Mouse (Mus musculus): ENCODE data around the gene Gpbp1. TPM values are rescaled to one million over a fixed set of nuclear protein-coding genes. Genes with fewer than 3 reads are reported as not detected.

Gpbp1 gene
- polyA plus RNA-seq, 1 experiment from 2014 or later, result 113 TPM

GRCm38 (mm10) chr13:111509385-111509784, 19.5 kb upstream of the Gpbp1 start:
- no peak overlapping the region for H3K27ac ChIP-seq
- no peak overlapping the region for H3K4me3 ChIP-seq
- no peak overlapping the region for H3K4me2 ChIP-seq (replicated peaks)
- no peaks in the 10 kb centered on the region for H3K4me1 ChIP-seq
- H3K36me3 ChIP-seq, result no peaks in the 10 kb centered on the region
- H3K9ac ChIP-seq, result no peak overlapping the region
- no peaks in the 10 kb centered on the region for H3K27me3 ChIP-seq
- no peaks in the 10 kb centered on the region for H3K9me3 ChIP-seq
- WGBS, result 21% methylated on average over 5 of the region's 5 CpGs
- ATAC-seq (ENCODE audit: insufficient number of reproducible peaks, insufficient read depth, low FRiP score, low TSS enrichment), result no peak

DNA sequence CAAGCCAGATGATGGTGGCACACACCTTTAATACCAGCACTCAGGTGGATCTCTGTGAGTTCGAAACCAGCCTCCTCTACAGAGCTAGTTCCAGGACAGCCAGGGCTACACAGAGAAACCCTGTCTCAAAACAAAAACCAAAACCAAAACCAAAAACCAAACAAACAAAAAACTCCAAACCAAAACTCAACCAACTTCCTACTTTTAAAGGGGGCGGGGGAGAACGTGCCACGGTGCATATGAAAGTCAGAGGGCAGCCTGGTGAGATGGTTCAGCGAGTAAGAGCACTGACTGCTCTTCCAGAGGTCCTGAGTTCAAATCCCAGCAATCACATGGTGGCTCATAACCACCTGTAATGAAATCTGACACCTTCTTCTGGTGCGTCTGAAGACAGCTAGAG, 18.7 kb upstream of the Gpbp1 start:
- Histone ChIP-seq H3K9me3 (no peaks in the 10 kb centered on the region), H3K27me3 (no peaks in the 10 kb centered on the region), H3K9ac (no peak overlapping the region), H3K27ac (no peak overlapping the region), H3K4me3 (no peak overlapping the region), H3K4me1 (no peaks in the 10 kb centered on the region), H3K36me3 (no peaks in the 10 kb centered on the region), H3K4me2 (replicated peaks) (no peak overlapping the region)
- no peak for ATAC-seq (ENCODE audit: insufficient number of reproducible peaks, insufficient read depth, low FRiP score, low TSS enrichment)
- 68% methylated on average over 6 of the region's 6 CpGs for WGBS

DNA sequence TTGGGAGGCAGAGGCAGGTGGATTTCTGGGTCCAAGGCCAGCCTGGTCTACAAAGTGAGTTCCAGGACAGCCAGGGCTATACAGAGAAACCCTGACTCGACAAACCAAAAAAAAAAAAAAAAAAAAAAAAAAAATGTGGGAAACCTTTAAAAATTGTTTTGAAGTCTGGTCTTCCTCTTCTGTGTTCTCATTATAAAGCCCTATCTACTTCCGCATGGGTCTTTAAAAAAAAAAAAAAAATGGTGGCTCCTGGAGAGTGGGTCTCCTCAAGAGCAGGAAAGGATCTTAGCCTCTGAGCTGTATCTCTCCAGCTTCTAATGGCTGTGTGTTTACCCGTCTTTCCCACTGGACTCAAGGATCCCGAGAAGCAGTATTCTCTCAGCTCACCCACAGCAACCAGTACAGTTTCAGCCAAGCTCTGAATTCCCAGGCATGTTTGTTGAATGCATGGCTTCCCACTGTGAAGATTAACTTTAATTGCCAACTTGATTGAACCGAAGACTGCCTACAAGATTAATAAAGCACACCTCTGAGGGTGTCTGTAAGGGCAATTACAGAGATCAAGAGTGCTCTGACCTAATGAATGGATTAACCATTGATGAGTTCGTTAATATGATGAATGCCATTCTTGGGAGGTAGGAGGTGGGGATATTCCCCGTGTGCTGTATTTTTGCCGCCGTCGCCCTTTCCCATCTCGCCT, 4.6 kb upstream of the Gpbp1 start:
- Histone ChIP-seq H3K9ac (no peak overlapping the region), H3K27ac (no peak overlapping the region), H3K9me3 (no peaks in the 10 kb centered on the region), H3K4me3 (no peak overlapping the region), H3K4me2 (replicated peaks) (no peak overlapping the region), H3K27me3 (peaks cover 10% of the 10 kb centered on the region), H3K36me3 (no peaks in the 10 kb centered on the region), H3K4me1 (peaks cover 7% of the 10 kb centered on the region; the same call in 1 of the 2 replicates)
- ATAC-seq (ENCODE audit: insufficient number of reproducible peaks, insufficient read depth, low FRiP score, low TSS enrichment), result no peak
- 56% methylated on average over 11 of the region's 11 CpGs for WGBS

DNA sequence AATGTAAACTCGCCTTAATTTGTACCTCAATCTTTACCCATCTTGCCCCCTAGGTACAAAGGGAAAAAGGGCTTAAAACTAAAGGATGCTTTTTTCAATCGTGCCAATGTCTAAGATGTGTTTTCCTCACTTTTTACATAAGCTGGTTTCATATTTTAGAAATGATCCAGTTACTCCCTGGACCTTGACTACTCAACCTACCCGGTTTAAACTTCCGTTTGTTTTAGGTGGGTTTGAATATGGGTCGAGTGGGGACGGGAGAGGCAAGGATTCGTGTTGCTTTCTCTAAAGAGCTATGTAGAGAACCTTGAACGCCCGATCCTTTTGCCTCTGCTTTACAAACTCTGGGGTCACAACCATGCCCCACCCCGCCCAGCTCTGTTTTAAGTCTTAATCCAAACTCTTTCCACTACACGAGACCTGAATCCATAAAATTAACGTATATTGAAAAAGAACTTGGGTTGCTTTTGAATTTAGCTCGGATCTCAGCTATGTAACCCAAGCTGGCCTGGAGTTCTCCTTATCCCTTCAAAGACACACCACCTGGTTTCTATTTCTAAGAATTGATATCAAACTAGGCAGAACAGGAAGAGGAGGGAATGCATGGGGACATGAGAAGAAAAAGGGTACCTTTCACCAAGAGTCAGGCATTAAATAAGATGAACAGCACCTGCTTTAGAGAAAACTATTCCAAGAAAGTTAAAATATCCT, 1.3 kb upstream of the Gpbp1 start:
- peaks cover 7% of the 10 kb centered on the region; the same call in 1 of the 2 replicates for H3K4me1 ChIP-seq
- H3K27me3 ChIP-seq, result peaks cover 10% of the 10 kb centered on the region
- no peak for ATAC-seq (ENCODE audit: insufficient number of reproducible peaks, insufficient read depth, low FRiP score, low TSS enrichment)
- H3K4me3 ChIP-seq, result peak overlapping the region; percentile 93; the same call in 1 of the 2 replicates
- H3K27ac ChIP-seq, result no peak overlapping the region
- H3K4me2 ChIP-seq (replicated peaks), result peak overlapping the region; percentile 67
- no peak overlapping the region for H3K9ac ChIP-seq
- H3K9me3 ChIP-seq, result no peaks in the 10 kb centered on the region
- 15% methylated on average over 13 of the region's 13 CpGs for WGBS
- H3K36me3 ChIP-seq, result no peaks in the 10 kb centered on the region

- Histone ChIP-seq H3K4me1 (peaks cover 14% of the 10 kb centered on the region), H3K4me3 (peak overlapping the region; percentile 93), H3K36me3 (no peaks in the 10 kb centered on the region), H3K9me3 (no peaks in the 10 kb centered on the region), H3K9ac (peak overlapping the region; percentile 90), H3K27me3 (peaks cover 7% of the 10 kb centered on the region), H3K4me2 (replicated peaks) (peak overlapping the region; percentile 74; the same call in 1 of the 2 replicates), H3K27ac (peak overlapping the region; percentile 98)
- 0% methylated on average over 12 of the region's 33 CpGs for WGBS
- ATAC-seq (ENCODE audit: insufficient number of reproducible peaks, insufficient read depth, low FRiP score, low TSS enrichment), result peak; percentile 66; the same call in 1 of the 2 replicates
Measured at GRCm38 (mm10) chr13:111489502-111489801, 459 bp downstream of the Gpbp1 start.

- Histone ChIP-seq H3K4me3 (peak overlapping the region; percentile 93), H3K9ac (peak overlapping the region; percentile 90), H3K4me1 (peaks cover 17% of the 10 kb centered on the region), H3K27ac (peak overlapping the region; percentile 98), H3K36me3 (no peaks in the 10 kb centered on the region), H3K4me2 (replicated peaks) (peak overlapping the region; percentile 74), H3K27me3 (peaks cover 7% of the 10 kb centered on the region), H3K9me3 (no peaks in the 10 kb centered on the region)
- under 1% methylated on average over 71 of the region's 98 CpGs for WGBS
- no peak for ATAC-seq (ENCODE audit: insufficient number of reproducible peaks, insufficient read depth, low FRiP score, low TSS enrichment)
Measured at GRCm38 (mm10) chr13:111488651-111489501, 1.0 kb downstream of the Gpbp1 start.

GRCm38 (mm10) chr13:111477695-111478094, 12.2 kb downstream of the Gpbp1 start:
- WGBS, result 88% methylated on average over 2 of the region's 2 CpGs
- no peak overlapping the region for H3K9ac ChIP-seq
- H3K27ac ChIP-seq, result no peak overlapping the region
- H3K9me3 ChIP-seq, result no peaks in the 10 kb centered on the region
- no peak overlapping the region for H3K4me2 ChIP-seq (replicated peaks)
- ATAC-seq (ENCODE audit: insufficient number of reproducible peaks, insufficient read depth, low FRiP score, low TSS enrichment), result no peak
- no peaks in the 10 kb centered on the region for H3K27me3 ChIP-seq
- H3K36me3 ChIP-seq, result no peaks in the 10 kb centered on the region
- H3K4me1 ChIP-seq, result peaks cover 6% of the 10 kb centered on the region
- no peak overlapping the region for H3K4me3 ChIP-seq

DNA sequence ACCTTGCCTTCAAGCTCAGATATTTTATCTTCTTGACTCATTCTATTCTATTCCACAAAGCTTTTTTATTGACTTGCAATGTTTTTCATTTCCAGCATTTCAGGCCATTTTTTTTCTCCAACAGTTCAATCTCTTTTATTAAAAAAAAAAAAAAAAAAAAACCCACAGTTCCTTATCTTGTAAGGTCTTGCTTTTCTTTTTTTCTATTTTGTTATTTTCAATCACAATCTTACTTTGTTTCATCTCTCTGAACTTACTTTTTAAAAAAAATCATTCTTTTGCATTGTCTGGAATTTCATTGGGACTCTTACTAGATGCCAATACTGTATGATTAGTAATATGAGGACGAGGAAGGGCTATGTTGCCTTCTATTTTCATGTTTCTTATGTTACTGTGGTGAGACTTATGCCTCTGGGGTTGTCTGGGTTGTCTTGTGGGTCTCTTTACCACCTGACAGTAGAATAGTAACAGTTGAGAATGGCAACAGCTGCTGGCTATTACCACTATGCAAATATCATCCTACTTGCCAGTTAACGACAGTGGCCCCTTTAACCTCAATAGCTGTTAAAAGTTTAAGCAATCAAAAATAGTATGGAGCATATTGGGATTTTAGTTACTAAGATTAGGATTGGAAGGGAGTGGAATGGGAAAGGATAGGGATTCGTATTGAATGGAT, 19.2 kb downstream of the Gpbp1 start:
- WGBS, result 81% methylated on average over 3 of the region's 3 CpGs
- peaks cover 8% of the 10 kb centered on the region for H3K36me3 ChIP-seq

GRCm38 (mm10) chr13:111467350-111467749, 22.6 kb downstream of the Gpbp1 start:
- Histone ChIP-seq H3K4me3 (no peak overlapping the region), H3K27ac (no peak overlapping the region), H3K9me3 (no peaks in the 10 kb centered on the region), H3K4me1 (no peaks in the 10 kb centered on the region), H3K9ac (no peak overlapping the region), H3K36me3 (peaks cover 16% of the 10 kb centered on the region), H3K27me3 (no peaks in the 10 kb centered on the region), H3K4me2 (replicated peaks) (no peak overlapping the region)
- WGBS, result 91% methylated on average over 3 of the region's 3 CpGs
- ATAC-seq (ENCODE audit: insufficient number of reproducible peaks, insufficient read depth, low FRiP score, low TSS enrichment), result no peak

More for the DNA sequence above, 19.2 kb downstream of the Gpbp1 start:
- no peak for ATAC-seq (ENCODE audit: insufficient number of reproducible peaks, insufficient read depth, low FRiP score, low TSS enrichment)
- Histone ChIP-seq H3K9me3 (no peaks in the 10 kb centered on the region), H3K4me2 (replicated peaks) (no peak overlapping the region), H3K27ac (no peak overlapping the region), H3K4me1 (peaks cover 1% of the 10 kb centered on the region; the same call in 1 of the 2 replicates), H3K27me3 (no peaks in the 10 kb centered on the region), H3K4me3 (no peak overlapping the region), H3K9ac (no peak overlapping the region)

GRCm38 (mm10) chr13:111461424-111461823, 28.5 kb downstream of the Gpbp1 start:
- Histone ChIP-seq H3K27ac (no peak overlapping the region), H3K27me3 (no peaks in the 10 kb centered on the region), H3K9me3 (no peaks in the 10 kb centered on the region), H3K4me2 (replicated peaks) (no peak overlapping the region), H3K4me1 (no peaks in the 10 kb centered on the region), H3K9ac (no peak overlapping the region), H3K4me3 (no peak overlapping the region), H3K36me3 (peaks cover 8% of the 10 kb centered on the region; the same call in 1 of the 2 replicates)
- ATAC-seq (ENCODE audit: insufficient number of reproducible peaks, insufficient read depth, low FRiP score, low TSS enrichment), result no peak
- WGBS, result 0% methylated on average over 1 of the region's 1 CpGs

DNA sequence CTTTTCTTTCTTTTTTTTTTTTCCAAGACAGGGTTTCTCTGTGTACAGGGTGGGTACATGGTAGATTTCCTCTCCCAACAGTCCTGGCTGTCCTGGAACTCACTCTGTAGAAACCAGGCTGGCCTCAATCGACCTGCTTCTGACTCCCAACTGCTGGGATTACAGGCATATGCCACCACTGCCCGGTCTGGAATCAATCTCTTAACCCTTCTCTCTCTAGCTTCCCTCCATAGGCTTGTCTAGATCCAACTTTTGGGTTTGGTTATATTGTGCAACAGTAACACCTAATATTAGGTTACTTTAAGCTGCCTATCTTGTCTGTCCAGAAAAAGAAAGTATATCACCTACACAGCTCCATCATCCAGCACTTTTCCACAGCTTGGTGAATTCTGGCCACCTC, 33.1 kb downstream of the Gpbp1 start:
- peaks cover 9% of the 10 kb centered on the region; the same call in 1 of the 2 replicates for H3K36me3 ChIP-seq
- no peak overlapping the region for H3K4me3 ChIP-seq
- no peaks in the 10 kb centered on the region for H3K27me3 ChIP-seq
- WGBS, result 68% methylated on average over 2 of the region's 2 CpGs
- H3K4me1 ChIP-seq, result no peaks in the 10 kb centered on the region
- H3K9me3 ChIP-seq, result no peaks in the 10 kb centered on the region
- ATAC-seq (ENCODE audit: insufficient number of reproducible peaks, insufficient read depth, low FRiP score, low TSS enrichment), result no peak
- H3K4me2 ChIP-seq (replicated peaks), result no peak overlapping the region
- H3K27ac ChIP-seq, result no peak overlapping the region
- H3K9ac ChIP-seq, result no peak overlapping the region
